Mouse (Mus musculus) heart, postnatal 0 days (tissue): ENCODE results near the gene Prdm11.

ENCODE experiments used
- CTCF ChIP-seq: IDR thresholded peaks from 2 replicates; pipeline ENCODE4 v1.5.1; 2016; ENCODE audit warnings: antibody characterized with exemption, control low read depth, low read depth
- EP300 ChIP-seq: IDR thresholded peaks from 2 replicates; pipeline ENCODE4 v1.6.1; 2016; ENCODE audit warnings: antibody characterized with exemption, low read depth

DNA sequence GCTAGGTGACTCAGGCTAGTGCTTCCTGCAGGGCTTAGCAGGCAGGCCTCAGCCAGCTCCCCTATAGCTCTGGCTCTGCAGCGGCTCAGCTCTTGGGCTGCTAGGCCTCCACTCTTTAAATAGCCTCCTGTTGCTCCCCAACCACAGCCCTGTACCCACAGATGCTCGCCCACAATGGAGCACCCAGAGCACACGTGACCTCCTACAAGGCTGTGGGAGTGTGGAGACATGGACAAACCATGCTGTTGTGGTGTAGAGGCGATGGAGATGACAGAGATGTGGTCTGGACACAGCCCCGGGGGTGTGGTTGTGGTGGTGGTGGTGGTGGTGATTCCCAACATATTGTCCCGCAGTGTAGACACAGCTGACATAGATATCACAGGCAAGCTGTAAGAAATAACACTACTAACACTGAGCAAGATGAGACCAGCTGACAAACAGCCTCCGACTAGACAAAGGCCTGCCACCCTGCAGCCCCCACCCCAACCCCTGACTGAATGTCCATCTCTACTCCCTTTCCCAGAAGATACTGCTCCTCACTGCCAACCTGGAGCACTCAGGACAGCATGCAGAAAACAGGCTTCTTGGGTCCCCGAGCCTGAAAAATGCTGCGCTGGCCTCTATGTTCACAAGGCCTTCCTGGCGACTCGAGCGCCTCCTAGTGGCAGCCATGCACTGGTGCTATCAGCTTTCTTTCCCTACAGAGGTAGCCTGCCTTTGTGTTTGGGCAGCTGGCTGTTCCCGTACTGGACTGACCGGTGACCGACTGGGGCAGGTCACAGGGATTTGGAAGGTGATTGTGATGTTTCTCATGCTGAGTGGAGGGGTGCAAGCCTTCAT lies 30.0 kb upstream of the Prdm11 start:
- TF ChIP-seq CTCF (peak; percentile 93), EP300 (no peak)
